Mouse (Mus musculus) CD8-positive naive resting alpha-beta T cell, adult 2 months (primary cell): ENCODE data around the gene Pprc1.

ENCODE experiments used
- DNase-seq, 2 experiments: peaks; one replicate each; pipeline ENCODE4 v3.0.0; 2022; ENCODE audit warnings: low read depth in 2 of 2, low spot score in 2 of 2

Gene Pprc1

GRCm38 (mm10) chr19:46110214-46110613 is 65.5 kb downstream of the Pprc1 start:
- no peak for DNase-seq

- no peak for DNase-seq
These were observed 66.1 kb downstream of the Pprc1 start for GRCm38 (mm10) chr19:46110781-46111180.

GRCm38 (mm10) chr19:46114617-46115016 is 69.9 kb downstream of the Pprc1 start:
- DNase-seq: no peak

- DNase-seq: no peak
These were observed 74.8 kb downstream of the Pprc1 start for GRCm38 (mm10) chr19:46119458-46119857.

GRCm38 (mm10) chr19:46120872-46121271 is 76.2 kb downstream of the Pprc1 start:
- DNase-seq: no peak
